Mouse (Mus musculus) layer of hippocampus, postnatal 14 days (tissue): ENCODE data around the gene Ptcd3. TPM values are rescaled to one million over a fixed set of nuclear protein-coding genes. Genes with fewer than 3 reads are reported as not detected.
"Not testable (repeated sequence)": the region's sequence is repeated elsewhere in the genome, so short reads cannot be mapped to it uniquely, and the experiment has no call there.

Experiments
- DNase-seq, 2 experiments: peaks; one replicate each; pipeline ENCODE4 v3.0.0; 2021 to 2022; ENCODE audit warnings: low spot score in 2 of 2, mixed read lengths in 1 of 2
- total RNA-seq, 2 experiments: library from RNA; stranded (reverse); gene quantifications; 2 replicates each; pipeline ENCODE4 v1.2.3; 2021

The Ptcd3 gene
- total RNA-seq, 2 experiments from 2014 or later = 63.6 to 71.6 TPM

DNA sequence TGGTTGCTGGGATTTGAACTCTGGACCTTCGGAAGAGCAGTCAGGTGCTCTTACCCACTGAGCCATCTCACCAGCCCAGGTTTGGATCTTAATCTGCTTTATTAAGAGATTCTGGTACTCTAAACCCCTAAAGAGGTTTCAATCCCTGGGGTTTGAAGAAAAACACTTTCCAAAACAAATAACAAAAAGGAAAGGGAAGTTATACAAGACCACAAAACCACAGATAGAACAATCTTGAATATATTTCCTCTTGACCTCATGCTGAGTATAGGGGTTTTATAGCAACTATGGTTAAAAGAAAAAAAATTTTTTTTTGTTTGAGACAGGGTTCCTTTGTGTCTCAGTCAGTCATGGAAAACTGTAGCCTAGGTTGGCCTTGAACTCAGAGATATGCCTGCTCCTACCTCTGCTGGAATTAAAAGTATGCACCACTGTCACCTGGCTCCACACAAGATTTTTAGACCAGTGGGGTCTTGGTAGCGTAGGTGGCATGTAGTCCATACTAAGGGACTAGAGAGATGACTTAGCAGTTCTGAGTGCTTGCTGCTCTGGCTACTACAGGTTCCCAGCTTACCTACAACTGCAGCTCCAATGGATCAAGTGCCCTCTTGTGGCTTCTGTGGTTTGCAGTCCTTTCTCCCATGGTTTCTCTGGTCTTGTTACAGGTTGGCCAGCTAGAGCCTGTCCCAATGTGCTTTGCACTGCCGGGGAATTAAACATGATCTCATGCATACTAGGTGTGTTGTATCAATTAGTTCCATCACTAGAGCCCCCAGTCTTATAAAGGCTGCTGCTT lies 30.4 kb downstream of the Ptcd3 start:
- DNase-seq = no peak

DNA sequence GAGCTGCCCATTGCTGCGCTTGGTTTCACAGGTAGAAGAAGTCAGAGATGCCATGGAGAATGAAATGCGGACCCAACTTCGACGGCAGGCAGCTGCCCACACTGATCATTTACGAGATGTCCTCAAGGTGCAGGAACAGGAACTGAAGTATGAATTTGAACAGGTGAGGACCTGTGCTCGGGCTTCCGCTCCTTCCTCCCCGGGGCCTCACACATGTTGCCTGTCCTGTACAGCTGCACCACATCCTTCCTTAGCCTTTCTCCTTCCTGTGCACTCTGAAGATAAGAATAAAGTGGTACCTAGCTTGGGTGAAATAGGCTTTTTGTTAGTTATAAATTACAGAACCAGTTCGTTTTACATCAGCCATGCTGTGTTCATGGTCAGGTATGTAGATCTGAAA lies 37.2 kb downstream of the Ptcd3 start:
- DNase-seq = no peak

DNA sequence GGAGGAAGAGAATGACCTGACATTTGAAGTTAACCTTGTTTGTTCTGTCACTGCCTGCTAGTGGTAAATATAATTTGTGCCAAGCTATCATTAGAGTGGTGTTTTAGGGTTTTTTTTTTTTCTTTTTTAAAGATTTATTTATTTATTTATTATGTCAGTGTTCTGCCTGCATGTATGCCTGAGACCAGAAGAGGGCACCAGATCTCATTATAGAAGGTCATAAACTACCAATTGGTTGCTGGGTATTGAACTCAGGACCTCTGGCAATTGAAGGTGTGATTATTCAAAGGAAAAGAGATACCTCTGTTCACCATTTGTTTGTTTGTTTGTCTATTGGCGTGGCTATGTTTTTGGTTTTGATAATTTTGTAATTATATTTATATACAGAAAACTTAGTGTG lies 39.7 kb downstream of the Ptcd3 start:
- DNase-seq = no peak

DNA sequence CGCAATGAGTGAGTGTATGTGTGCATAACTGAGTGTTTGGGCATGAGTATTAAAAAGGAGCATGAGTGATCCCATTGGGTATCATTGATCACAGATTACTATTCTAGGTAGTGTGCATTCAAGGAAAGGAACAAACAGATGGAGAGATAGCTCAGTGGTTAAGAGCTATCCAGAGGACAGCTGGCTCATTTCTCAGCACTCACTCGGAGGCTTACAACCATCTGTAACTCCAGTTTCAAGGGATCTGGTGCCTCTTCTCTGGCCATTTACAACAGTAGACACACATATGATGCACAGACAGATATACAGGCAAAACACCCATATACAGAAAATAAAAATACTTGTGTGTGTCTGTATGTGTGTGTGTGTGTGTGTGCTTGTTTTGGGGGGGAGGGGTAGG lies 40.8 kb downstream of the Ptcd3 start:
- DNase-seq = peak in 1 of 2 experiments; percentile 13

DNA sequence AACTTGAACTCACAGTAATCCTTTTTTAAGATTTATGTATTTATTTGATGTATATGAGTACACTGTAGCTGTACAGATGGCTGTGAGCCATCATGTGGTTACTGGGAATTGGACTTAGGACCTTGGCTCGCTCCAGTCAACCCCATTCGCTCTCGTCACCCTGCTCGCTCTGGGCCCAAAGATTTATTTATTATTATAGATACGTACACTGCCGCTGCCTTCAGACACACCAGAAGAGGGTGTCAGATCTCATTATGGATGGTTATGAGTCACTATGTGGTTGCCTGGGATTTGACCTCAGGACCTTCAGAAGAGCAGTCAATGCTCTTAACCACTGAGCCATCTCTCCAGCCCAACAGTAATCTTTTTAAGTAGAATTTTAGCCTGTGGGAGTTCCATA lies 61.6 kb downstream of the Ptcd3 start:
- not testable (repeated sequence) for DNase-seq

DNA sequence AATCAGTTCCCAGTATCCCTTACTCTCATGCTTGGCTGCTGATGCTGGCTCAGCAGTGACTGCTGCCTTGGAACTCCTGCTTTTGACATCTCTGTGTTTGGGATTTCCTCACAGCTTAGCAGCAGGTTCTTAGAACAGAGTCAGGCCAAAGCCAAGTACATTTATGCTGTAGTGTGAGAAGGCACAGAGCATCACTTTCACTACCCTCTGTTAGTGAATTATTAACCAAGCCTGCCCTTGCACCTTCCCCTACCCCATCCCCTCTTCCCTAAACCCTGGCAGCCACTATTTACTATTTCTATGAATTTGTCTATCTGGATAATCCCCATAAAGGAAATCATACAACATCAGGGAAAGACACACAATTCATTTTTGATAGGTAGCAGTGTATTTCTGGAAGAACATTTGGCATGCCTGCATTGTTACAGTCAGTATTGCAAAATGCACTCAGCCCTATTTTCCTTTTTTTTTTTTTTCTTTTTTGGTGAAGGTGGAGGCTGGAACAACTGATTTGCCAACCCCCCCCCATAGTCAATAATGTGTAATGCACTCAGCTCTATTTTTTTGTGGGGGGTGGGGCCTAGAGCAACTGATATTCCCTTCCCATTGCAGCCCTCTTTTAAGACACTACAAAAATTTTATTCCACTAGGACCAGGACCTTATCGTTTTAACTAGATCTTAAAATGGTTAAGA lies 67.8 kb downstream of the Ptcd3 start:
- no peak for DNase-seq

DNA sequence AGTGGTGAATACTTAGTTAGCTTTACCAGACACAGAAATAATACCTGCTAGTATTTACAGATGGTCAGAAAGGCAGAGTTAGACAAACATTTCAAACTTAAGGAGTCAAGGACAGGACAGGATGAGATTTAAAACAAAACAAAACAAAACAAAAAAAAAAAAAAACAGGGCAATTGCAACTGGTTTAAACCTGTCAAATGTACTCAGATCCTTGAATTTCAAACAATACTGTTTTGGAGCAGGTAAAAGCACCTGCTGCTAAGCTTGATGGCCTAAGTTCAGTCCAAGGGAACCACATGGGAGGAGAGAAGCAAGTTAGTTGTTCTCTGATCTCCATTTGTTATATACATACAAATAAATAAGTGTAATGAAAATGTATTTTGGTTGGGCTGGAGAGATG lies 68.7 kb downstream of the Ptcd3 start:
- DNase-seq = no peak

DNA sequence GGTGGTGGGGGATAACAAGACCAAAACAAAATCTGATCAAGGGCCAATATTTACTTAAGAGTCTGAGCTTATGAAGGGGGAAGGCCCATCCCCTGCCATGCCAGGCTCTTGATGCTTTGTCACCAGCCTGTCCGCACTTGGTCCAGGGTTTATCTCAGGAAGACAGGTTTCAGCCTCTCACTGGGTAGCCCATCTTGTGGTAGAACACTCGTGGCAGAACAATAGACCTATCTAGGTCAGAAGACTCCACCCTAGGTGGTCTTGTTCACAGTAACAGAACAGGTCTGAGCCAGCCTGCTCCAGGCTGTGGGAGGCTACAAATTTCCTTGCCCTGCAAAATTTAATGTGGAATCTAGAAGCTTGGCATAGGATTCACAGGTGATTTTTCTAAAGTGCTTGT lies 71.7 kb downstream of the Ptcd3 start:
- no peak for DNase-seq

DNA sequence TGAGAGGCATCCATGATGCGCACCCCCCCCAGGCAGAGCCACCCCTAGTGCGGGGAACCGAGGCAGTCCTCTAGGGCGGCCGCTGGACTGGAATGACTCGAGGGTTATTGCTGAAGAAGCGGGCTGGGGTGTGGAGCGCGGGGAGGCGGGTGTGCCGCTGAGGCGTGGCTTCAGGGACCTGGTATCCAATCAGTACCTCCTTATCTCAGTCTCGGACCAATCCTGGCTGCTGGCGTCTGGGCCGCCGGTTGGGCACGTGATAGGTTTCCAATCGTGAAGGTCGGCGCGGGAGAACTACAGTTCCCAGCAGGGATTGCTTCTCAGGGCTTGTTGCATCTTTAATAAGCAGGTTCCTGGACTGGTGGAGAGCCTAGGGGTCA lies 77.0 kb downstream of the Ptcd3 start:
- DNase-seq = peak; percentile 94 to 98

DNA sequence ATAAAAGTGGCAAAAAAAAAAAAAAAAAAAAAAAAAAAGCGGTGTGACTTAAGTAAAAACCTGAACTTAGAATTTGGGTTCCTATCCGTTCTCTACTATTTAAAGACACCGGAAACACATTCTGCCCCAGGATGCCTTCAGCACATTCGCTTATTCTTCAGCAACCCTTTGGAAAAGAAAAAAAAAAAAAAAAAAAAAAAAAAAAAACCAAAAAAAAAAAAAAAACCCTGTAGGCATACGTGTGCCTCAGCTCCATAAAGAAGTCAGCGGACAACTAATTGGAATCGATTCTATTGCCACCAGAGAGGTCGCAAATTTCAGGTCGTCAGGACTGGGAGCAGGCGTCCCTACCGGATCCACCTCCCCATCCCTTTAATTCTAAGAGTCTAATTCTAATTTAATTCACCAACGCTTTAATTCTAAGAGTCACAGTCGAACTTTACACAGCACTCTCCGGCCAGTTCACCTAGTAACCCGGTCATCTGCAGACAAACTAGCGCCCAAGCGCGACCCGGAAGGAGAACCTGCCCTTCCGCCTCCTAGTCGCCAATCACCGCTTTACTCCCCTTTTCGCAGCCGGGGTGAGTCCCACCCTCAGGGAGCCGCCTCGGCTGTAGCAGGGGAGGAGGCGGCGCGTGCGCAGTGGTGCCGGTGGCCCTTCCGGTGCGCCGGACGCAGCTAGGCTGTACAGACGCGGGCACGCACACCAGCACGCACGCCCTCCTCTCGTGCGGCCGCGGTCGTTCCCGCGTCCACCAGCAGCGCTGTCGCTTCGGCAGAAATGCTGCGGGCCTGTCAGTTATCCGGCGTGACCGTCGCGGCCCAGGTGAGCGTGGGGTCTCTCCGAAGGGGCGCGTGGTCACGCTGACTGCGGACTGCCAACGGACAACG lies 77.6 kb downstream of the Ptcd3 start, which contains the start of gene Immt:
TSS of gene Immt (plus strand) at position 642 of the 891 bp plus-strand sequence.
- peak; percentile 93 to 97 for DNase-seq

Other genes starting within 250 kb of the Ptcd3 start
- gene Reep1, start 201.2 kb downstream of the Ptcd3 start, total RNA-seq = 100 to 1,000 TPM; 119 to 120 TPM
- gene Mrpl35, start 81.8 kb downstream of the Ptcd3 start, total RNA-seq = 10 to 100 TPM; 28.0 to 28.3 TPM
- 100 to 1,000 TPM; 144 to 145 TPM for gene Immt, start 77.4 kb downstream of the Ptcd3 start, total RNA-seq
- 10 to 100 TPM; 32.2 to 37.3 TPM for gene Polr1a, start 303 bp upstream of the Ptcd3 start, total RNA-seq
- gene St3gal5, start 188.8 kb upstream of the Ptcd3 start, total RNA-seq = 10 to 100 TPM; 87.4 to 95.9 TPM